Mouse (Mus musculus): Measurements from ENCODE around the gene Xkr7.
A peak's percentile ranks its signal among the peaks of the same experiment; 100 is the strongest.

Xkr7 gene

GRCm38 (mm10) chr2:153031126-153032082, at the start of gene Xkr7:
TSS of gene Xkr7 (plus strand) at chr2:153031852.
- peak in 1 of 2 experiments; percentile 27 for DNase-seq

- DNase-seq = no peak
These were observed 46.1 kb upstream of the Xkr7 start for GRCm38 (mm10) chr2:152985582-152985981.

- no peak for DNase-seq
These were observed 40.1 kb upstream of the Xkr7 start for GRCm38 (mm10) chr2:152991529-152991928.

- DNase-seq = peak; percentile 53 to 66
These were observed 34.6 kb upstream of the Xkr7 start for GRCm38 (mm10) chr2:152997046-152997445.

- no peak for DNase-seq
These were observed 29.0 kb upstream of the Xkr7 start for GRCm38 (mm10) chr2:153002492-153003248.

- no peak for DNase-seq
These were observed 27.8 kb upstream of the Xkr7 start for GRCm38 (mm10) chr2:153003681-153004338.

GRCm38 (mm10) chr2:153005981-153006380, 25.7 kb upstream of the Xkr7 start:
- DNase-seq = no peak

- DNase-seq = no peak
These were observed 22.3 kb upstream of the Xkr7 start for GRCm38 (mm10) chr2:153009192-153009973.

- DNase-seq = no peak
These were observed 17.7 kb upstream of the Xkr7 start for GRCm38 (mm10) chr2:153013724-153014515.

- DNase-seq = peak; percentile 96 to 97
These were observed 16.7 kb upstream of the Xkr7 start, which contains the start of gene Pdrg1 for GRCm38 (mm10) chr2:153014758-153015593. TSS of gene Pdrg1 (minus strand) at chr2:153015427.

- DNase-seq = peak; percentile 24 to 35
These were observed 15.8 kb upstream of the Xkr7 start for GRCm38 (mm10) chr2:153015804-153016203.

GRCm38 (mm10) chr2:153016786-153017185, 14.9 kb upstream of the Xkr7 start:
- DNase-seq = no peak

- DNase-seq = no peak
These were observed 12.3 kb upstream of the Xkr7 start for GRCm38 (mm10) chr2:153019355-153019754.

GRCm38 (mm10) chr2:153021163-153021562, 10.5 kb upstream of the Xkr7 start:
- no peak for DNase-seq

- no peak for DNase-seq
These were observed 8.8 kb upstream of the Xkr7 start for GRCm38 (mm10) chr2:153022855-153023254.

- no peak for DNase-seq
These were observed 5.6 kb upstream of the Xkr7 start for GRCm38 (mm10) chr2:153026052-153026451.

GRCm38 (mm10) chr2:153027501-153027900, 4.2 kb upstream of the Xkr7 start:
- DNase-seq = no peak

GRCm38 (mm10) chr2:153030422-153030821, 1.2 kb upstream of the Xkr7 start:
- DNase-seq = no peak

- DNase-seq = peak; percentile 93 to 96
These were observed 611 bp downstream of the Xkr7 start for GRCm38 (mm10) chr2:153032083-153032842.

- DNase-seq = peak in 1 of 2 experiments; percentile 16
These were observed 1.3 kb downstream of the Xkr7 start for GRCm38 (mm10) chr2:153032973-153033372.

Measured in kidney, postnatal 4 days (tissue).